Mouse (Mus musculus) neural tube, embryonic 15.5 days (tissue): ENCODE data around the gene Blnk. TPM values are rescaled to one million over a fixed set of nuclear protein-coding genes. Genes with fewer than 3 reads are reported as not detected.

Experiments
- ATAC-seq: fragments of 200-750 bp; cut with Nextera tagmentation; 2 replicates; pipeline ENCODE4 v1.8.0; 2017; ENCODE audit warnings: mild to moderate bottlenecking, moderate TSS enrichment, moderate library complexity; ENCODE audit not compliant: low FRiP score
- H3K27ac ChIP-seq: fragments of 300-500 bp; sonication (generic); replicated peaks from 2 replicates; pipeline ENCODE4 v1.5.1; 2015; ENCODE audit warnings: mild to moderate bottlenecking, inconsistent platforms
- H3K27me3 ChIP-seq: fragments of 300-500 bp; sonication (generic); replicated peaks from 2 replicates; pipeline ENCODE4 v1.6.1; 2015; ENCODE audit warnings: inconsistent platforms
- H3K36me3 ChIP-seq: fragments of 300-500 bp; sonication (generic); 2 replicates; pipeline ENCODE4 v1.6.1; 2015; ENCODE audit warnings: inconsistent platforms
- H3K4me1 ChIP-seq: fragments of 300-500 bp; sonication (generic); 2 replicates; pipeline ENCODE4 v1.6.1; 2015; ENCODE audit warnings: inconsistent platforms
- H3K4me2 ChIP-seq: fragments of 300-500 bp; sonication (generic); 2 replicates; pipeline ENCODE4 v1.6.1; 2015; ENCODE audit warnings: inconsistent platforms, mild to moderate bottlenecking, moderate library complexity
- H3K4me3 ChIP-seq: fragments of 300-500 bp; sonication (generic); replicated peaks from 2 replicates; pipeline ENCODE4 v1.5.1; 2015; ENCODE audit warnings: mild to moderate bottlenecking, inconsistent platforms
- H3K9ac ChIP-seq: fragments of 300-500 bp; sonication (generic); replicated peaks from 2 replicates; pipeline ENCODE4 v1.6.1; 2015; ENCODE audit warnings: mild to moderate bottlenecking, inconsistent platforms
- H3K9me3 ChIP-seq: fragments of 300-500 bp; sonication (generic); replicated peaks from 2 replicates; pipeline ENCODE4 v1.6.1; 2016; ENCODE audit warnings: inconsistent platforms
- WGBS: fragments of 180-500 bp; shearing (Covaris S2); methylation state at CpG from one replicate; pipeline ENCODE4 v1.1.7; 2015; ENCODE audit warnings: mixed read lengths; 5-methylcytosine and 5-hydroxymethylcytosine counted together
- polyA plus RNA-seq: library from polyadenylated mRNA; unstranded; fragments of >200 nt; fragmentation: Nextera tagmentation; extraction: Ambion mirVana; gene quantifications from 2 replicates; pipeline ENCODE4 v1.2.1, GENCODE M21; 2015

Gene Blnk
- polyA plus RNA-seq, 1 experiment from 2014 or later, result 1.0 TPM

- WGBS, result 100% methylated on average over 1 of the region's 1 CpGs
- Histone ChIP-seq H3K27me3 (no peaks in the 10 kb centered on the region), H3K9me3 (no peaks in the 10 kb centered on the region), H3K4me2 (no peak overlapping the region), H3K4me1 (no peaks in the 10 kb centered on the region), H3K36me3 (no peaks in the 10 kb centered on the region), H3K27ac (no peak overlapping the region), H3K4me3 (no peak overlapping the region), H3K9ac (no peak overlapping the region)
- ATAC-seq, result no peak
Measured at GRCm38 (mm10) chr19:40984536-40984935, 9.8 kb downstream of the Blnk start.

- no peak overlapping the region for H3K4me2 ChIP-seq
- no peaks in the 10 kb centered on the region for H3K4me1 ChIP-seq
- no peaks in the 10 kb centered on the region for H3K36me3 ChIP-seq
- no peak overlapping the region for H3K27ac ChIP-seq
- H3K9ac ChIP-seq, result no peak overlapping the region
- H3K9me3 ChIP-seq, result no peaks in the 10 kb centered on the region
- 82% methylated on average over 5 of the region's 5 CpGs for WGBS
- H3K4me3 ChIP-seq, result no peak overlapping the region
- no peak for ATAC-seq
- H3K27me3 ChIP-seq, result no peaks in the 10 kb centered on the region
Measured at GRCm38 (mm10) chr19:40980671-40981070, 13.7 kb downstream of the Blnk start.

- Histone ChIP-seq H3K27me3 (no peaks in the 10 kb centered on the region), H3K27ac (no peak overlapping the region), H3K9ac (no peak overlapping the region), H3K9me3 (no peaks in the 10 kb centered on the region), H3K4me3 (no peak overlapping the region), H3K4me2 (no peak overlapping the region), H3K4me1 (no peaks in the 10 kb centered on the region), H3K36me3 (no peaks in the 10 kb centered on the region)
- ATAC-seq, result no peak
- 74% methylated on average over 5 of the region's 5 CpGs for WGBS
Measured at GRCm38 (mm10) chr19:40978026-40978425, 16.3 kb downstream of the Blnk start.

- H3K27ac ChIP-seq, result no peak overlapping the region
- ATAC-seq, result no peak
- no peak overlapping the region for H3K4me2 ChIP-seq
- H3K9ac ChIP-seq, result no peak overlapping the region
- no peaks in the 10 kb centered on the region for H3K27me3 ChIP-seq
- H3K4me3 ChIP-seq, result no peak overlapping the region
- H3K36me3 ChIP-seq, result no peaks in the 10 kb centered on the region
- no peaks in the 10 kb centered on the region for H3K4me1 ChIP-seq
- no peaks in the 10 kb centered on the region for H3K9me3 ChIP-seq
- WGBS, result 87% methylated on average over 11 of the region's 11 CpGs
Measured at GRCm38 (mm10) chr19:40976946-40977917, 17.1 kb downstream of the Blnk start.

GRCm38 (mm10) chr19:40971273-40971914 lies 22.9 kb downstream of the Blnk start:
- no peaks in the 10 kb centered on the region for H3K4me1 ChIP-seq
- H3K27ac ChIP-seq, result no peak overlapping the region
- H3K9ac ChIP-seq, result no peak overlapping the region
- H3K36me3 ChIP-seq, result no peaks in the 10 kb centered on the region
- H3K4me3 ChIP-seq, result no peak overlapping the region
- H3K4me2 ChIP-seq, result no peak overlapping the region
- H3K9me3 ChIP-seq, result no peaks in the 10 kb centered on the region
- no peak for ATAC-seq
- WGBS, result 85% methylated on average over 5 of the region's 5 CpGs
- H3K27me3 ChIP-seq, result no peaks in the 10 kb centered on the region

- 80% methylated on average over 7 of the region's 7 CpGs for WGBS
Measured at GRCm38 (mm10) chr19:40970775-40971174, 23.6 kb downstream of the Blnk start.

GRCm38 (mm10) chr19:40970301-40970700 lies 24.0 kb downstream of the Blnk start:
- no peak overlapping the region for H3K4me2 ChIP-seq
- H3K36me3 ChIP-seq, result no peaks in the 10 kb centered on the region
- H3K9me3 ChIP-seq, result no peaks in the 10 kb centered on the region
- H3K4me3 ChIP-seq, result no peak overlapping the region
- H3K9ac ChIP-seq, result no peak overlapping the region
- no peaks in the 10 kb centered on the region for H3K27me3 ChIP-seq
- H3K27ac ChIP-seq, result no peak overlapping the region
- 72% methylated on average over 4 of the region's 4 CpGs for WGBS
- no peaks in the 10 kb centered on the region for H3K4me1 ChIP-seq
- ATAC-seq, result no peak

More at GRCm38 (mm10) chr19:40970775-40971174, 23.6 kb downstream of the Blnk start:
- Histone ChIP-seq H3K4me1 (no peaks in the 10 kb centered on the region), H3K4me3 (no peak overlapping the region), H3K36me3 (no peaks in the 10 kb centered on the region), H3K9me3 (no peaks in the 10 kb centered on the region), H3K4me2 (no peak overlapping the region), H3K9ac (no peak overlapping the region), H3K27ac (no peak overlapping the region), H3K27me3 (no peaks in the 10 kb centered on the region)
- no peak for ATAC-seq

GRCm38 (mm10) chr19:40964936-40965850 lies 29.1 kb downstream of the Blnk start:
- Histone ChIP-seq H3K4me3 (no peak overlapping the region), H3K9me3 (no peaks in the 10 kb centered on the region), H3K4me1 (no peaks in the 10 kb centered on the region), H3K27ac (no peak overlapping the region), H3K9ac (no peak overlapping the region), H3K4me2 (no peak overlapping the region), H3K27me3 (no peaks in the 10 kb centered on the region), H3K36me3 (no peaks in the 10 kb centered on the region)
- no peak for ATAC-seq
- 87% methylated on average over 6 of the region's 6 CpGs for WGBS

GRCm38 (mm10) chr19:40964367-40964891 lies 29.9 kb downstream of the Blnk start:
- Histone ChIP-seq H3K4me3 (no peak overlapping the region), H3K9ac (no peak overlapping the region), H3K9me3 (no peaks in the 10 kb centered on the region), H3K4me2 (no peak overlapping the region), H3K27me3 (no peaks in the 10 kb centered on the region), H3K4me1 (no peaks in the 10 kb centered on the region), H3K27ac (no peak overlapping the region), H3K36me3 (no peaks in the 10 kb centered on the region)
- no peak for ATAC-seq
- 84% methylated on average over 3 of the region's 3 CpGs for whole genome bisulfite sequencing

- Histone ChIP-seq H3K9me3 (no peaks in the 10 kb centered on the region), H3K27ac (no peak overlapping the region), H3K9ac (no peak overlapping the region), H3K36me3 (no peaks in the 10 kb centered on the region), H3K4me3 (no peak overlapping the region), H3K4me1 (no peaks in the 10 kb centered on the region), H3K4me2 (no peak overlapping the region), H3K27me3 (no peaks in the 10 kb centered on the region)
- ATAC-seq, result no peak
- 54% methylated on average over 12 of the region's 12 CpGs for WGBS
Measured at GRCm38 (mm10) chr19:40962988-40963387, 31.3 kb downstream of the Blnk start.

- Histone ChIP-seq H3K4me1 (no peaks in the 10 kb centered on the region), H3K36me3 (no peaks in the 10 kb centered on the region), H3K4me2 (no peak overlapping the region), H3K9me3 (no peaks in the 10 kb centered on the region), H3K27me3 (no peaks in the 10 kb centered on the region), H3K27ac (no peak overlapping the region), H3K4me3 (no peak overlapping the region), H3K9ac (no peak overlapping the region)
- WGBS, result 19% methylated on average over 1 of the region's 1 CpGs
- ATAC-seq, result no peak
Measured at GRCm38 (mm10) chr19:40958981-40959380, 35.4 kb downstream of the Blnk start.
